Mouse (Mus musculus): Measurements from ENCODE around the gene Hoxc10.

Hoxc10 gene

DNA sequence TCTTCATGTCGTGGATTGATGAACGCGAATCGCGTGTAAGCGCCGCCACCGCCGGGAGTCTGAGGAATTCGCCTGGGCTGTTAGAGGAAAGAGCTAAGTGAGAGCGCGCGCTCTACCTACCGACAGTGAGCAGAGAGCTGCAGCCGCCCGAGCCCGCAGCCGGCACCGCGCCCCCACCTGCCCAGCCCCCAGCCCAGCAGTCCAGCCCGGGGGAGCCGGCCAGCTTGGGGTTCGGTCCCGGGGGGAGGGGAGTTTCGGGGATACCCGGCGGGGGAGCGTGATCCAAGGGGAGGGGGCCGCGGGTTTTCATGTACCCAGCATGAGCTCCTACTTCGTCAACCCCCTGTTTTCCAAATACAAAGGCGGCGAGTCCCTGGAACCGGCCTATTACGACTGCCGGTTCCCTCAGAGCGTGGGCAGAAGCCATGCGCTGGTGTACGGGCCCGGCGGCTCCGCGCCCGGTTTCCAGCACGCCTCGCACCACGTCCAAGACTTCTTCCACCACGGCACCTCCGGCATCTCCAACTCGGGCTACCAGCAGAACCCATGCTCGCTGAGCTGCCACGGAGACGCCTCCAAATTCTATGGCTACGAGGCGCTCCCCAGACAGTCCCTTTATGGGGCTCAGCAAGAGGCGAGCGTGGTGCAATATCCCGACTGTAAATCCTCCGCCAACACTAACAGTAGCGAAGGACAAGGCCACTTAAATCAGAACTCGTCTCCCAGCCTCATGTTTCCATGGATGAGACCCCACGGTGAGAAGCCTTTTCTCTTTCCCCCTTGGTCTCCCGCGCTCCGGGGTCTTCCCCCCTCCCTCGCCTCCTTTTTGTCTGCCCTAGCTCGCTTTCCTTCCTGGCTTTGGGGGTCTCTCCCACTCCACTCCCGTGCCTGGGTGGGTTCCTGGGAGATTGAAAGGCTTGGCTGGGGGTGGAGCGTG, 24.1 kb downstream of the Hoxc10 start, which contains the start of gene Hoxc8:
Hoxc8 (plus strand) TSS at position 147 of the 937 bp plus-strand sequence.
- DNase-seq (ENCODE audit: low spot score in 2 of 2) = no peak

DNA sequence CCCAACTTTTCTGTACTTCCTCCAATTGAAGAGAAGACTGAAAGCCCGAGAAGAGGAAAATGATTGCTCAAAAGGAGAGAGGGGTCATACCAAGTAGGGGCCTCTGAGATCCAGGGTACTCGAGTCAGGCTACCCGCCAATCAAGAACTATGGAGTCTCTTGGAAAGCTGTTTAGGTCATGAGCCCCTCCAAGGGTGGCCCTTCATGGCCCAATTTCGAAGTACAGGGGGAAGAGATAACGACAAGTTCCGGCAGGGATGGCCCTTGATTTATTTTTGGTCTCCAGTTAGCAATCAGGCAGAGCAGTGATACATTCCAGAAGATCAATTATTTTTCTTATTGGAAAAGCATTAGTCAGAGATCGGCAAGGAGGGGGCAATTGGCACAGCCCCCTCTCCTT, 25.2 kb downstream of the Hoxc10 start:
- no peak for DNase-seq (ENCODE audit: low spot score in 2 of 2)

DNA sequence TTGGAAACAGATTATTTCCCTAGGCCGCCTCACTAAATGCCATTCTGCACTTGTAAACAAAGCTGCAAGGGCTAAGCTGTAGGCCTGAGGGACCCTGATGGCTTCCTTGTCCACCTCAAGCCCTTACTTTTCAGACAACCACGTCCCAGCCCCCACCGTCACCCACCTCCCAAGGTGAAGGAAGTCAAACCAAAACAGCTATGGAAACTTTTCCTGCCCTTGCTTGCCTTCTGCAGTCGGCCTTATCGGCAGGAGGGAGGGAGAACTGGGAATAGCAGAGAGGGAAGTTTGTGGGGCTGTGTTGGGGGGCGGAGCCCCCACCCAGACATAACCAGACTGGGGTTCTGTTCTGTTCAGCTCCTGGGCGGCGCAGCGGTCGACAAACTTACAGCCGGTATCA, 25.6 kb downstream of the Hoxc10 start:
- DNase-seq (ENCODE audit: low spot score in 2 of 2) = no peak

DNA sequence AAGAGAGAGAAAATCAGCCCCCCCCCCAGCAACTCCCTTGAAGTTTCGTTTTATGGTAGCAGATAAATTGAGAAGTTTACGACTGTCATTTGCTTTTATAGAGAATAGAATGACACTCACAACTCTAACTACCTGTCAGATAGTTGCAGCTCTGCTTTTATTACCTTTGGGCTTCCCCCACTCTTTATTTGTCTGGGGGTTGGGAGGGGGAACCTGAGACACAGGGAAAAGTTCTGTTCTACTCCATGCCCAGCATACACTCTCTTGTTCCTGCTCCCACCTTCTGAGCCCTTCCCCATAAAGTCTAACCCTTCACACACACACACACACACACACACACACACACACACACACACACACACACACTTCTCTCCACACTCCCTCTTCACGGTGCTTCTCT, 26.3 kb downstream of the Hoxc10 start:
- DNase-seq (ENCODE audit: low spot score in 2 of 2) = no peak

DNA sequence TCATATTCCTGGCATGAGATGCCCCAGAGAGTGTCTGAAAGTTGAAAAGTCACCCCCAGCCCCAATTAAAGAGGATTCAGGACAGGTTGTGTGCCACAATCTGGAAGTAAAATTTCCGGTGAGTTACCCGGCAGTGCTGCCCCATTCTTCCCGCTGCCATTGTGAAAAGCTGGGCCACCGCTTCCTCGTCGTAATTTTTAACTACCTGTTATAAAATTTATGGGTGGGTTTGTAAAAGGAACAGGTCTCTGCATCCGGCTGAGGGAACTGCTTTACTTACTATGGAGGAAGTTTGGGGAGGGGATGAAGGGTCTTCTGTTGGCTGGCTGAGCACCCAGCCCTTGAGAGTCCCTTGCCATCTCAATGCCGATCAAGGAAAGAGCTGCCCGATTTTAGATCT, 30.0 kb downstream of the Hoxc10 start:
- DNase-seq (ENCODE audit: low spot score in 2 of 2) = no peak

DNA sequence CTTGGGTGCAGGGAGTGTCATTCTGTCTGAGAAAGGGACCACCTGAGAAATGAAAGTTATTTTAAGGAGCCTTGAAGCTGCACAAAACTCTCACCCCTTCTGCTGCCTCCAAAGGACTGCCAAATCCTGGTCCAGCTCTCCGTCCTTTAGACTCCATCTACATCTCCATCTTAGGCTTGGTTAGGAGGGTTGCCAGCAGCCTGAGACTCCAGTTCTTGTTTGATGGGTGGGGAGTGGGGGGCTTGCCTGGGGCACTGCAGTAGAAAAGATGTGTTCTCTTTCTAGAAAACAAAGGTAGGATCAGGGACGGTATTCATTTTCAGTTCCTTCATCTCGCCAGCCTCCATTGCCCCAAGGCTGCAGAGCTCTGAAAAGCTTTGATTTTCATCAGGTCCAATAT, 30.8 kb downstream of the Hoxc10 start:
- no peak for DNase-seq (ENCODE audit: low spot score in 2 of 2)

DNA sequence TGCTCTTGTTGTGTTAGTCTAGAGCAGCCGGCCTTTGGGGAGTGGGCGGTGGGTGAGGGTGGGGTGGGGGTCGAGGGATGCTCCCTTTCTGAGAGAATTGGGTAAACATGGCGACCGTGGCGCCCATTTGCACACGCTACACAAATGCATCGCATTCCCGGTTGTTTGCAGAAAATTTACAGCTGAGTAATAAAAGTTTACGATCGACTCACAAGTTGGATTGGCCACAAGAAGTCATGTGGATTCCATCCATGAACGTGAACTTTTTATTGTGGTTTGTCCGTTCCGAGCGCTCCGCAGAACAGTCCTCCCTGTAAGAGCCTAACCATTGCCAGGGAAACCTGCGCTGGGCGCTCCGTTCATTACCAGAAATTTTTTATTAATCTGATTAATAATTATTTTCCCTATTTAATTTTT, 31.4 kb downstream of the Hoxc10 start, which contains the start of gene Hoxc6:
Hoxc6 (plus strand) TSS at position 319 of the 417 bp plus-strand sequence.
- no peak for DNase-seq (ENCODE audit: low spot score in 2 of 2)

DNA sequence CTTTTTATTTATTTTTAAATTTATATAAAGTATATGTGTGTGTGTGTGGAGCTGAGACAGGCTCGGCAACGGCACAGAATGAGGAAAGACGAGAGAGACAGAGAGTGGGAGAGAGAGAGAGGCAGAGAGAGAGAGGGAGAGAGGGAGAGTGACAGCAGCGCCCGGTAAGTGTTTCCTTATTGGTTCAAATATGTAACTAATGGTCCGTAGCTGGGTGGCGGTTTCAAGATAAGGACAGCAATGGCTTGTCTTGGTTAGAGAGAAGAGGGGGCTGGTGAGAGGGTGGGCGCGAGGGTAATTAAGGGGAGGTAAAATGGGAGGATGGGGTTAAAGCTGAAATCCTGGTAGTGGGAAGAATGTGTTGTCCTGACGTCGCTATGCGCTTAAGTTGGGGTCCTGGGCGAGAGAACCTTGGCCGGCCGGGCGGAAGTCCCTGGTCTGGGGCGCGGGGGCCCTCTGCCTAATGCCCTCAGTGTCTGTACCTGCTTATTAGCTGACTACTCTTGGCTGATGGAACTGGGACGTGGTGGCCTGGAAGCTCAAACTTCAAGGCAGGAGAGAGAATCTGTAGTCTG, 32.1 kb downstream of the Hoxc10 start:
- DNase-seq (ENCODE audit: low spot score in 2 of 2) = no peak

DNA sequence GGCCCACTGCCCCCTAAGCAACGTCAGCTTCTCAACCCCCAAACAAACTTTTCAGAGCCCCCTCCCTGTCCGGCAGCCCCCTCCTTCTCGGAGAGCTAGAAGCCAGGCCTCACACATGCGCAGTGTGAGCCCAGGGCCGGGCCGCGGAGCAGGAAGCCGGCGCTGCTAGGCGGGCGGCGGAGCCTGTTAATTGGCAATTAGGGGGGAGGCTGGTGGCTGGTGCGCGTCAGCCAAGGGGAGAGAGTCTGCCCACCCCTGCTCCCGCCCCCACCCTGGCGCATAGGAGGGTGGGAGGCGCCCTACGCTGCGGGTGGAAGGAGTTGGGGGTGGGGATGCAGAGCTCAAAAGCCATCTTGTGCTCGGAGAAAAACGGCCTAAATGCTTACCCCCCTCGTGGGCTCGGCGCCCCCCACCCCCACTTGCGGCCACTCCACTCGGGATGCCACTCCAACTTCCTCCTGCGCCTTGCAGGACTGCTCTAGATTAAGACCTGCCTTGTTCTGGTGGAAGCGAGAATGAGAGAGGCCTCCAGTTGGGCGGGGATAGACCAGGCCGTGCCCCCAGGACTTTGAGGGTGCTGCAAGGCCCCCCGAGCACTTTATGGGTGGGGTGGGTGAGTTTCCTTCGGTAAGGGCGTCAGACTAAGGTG, 32.7 kb downstream of the Hoxc10 start:
- DNase-seq (ENCODE audit: low spot score in 2 of 2) = peak in 1 of 2 experiments; percentile 84

DNA sequence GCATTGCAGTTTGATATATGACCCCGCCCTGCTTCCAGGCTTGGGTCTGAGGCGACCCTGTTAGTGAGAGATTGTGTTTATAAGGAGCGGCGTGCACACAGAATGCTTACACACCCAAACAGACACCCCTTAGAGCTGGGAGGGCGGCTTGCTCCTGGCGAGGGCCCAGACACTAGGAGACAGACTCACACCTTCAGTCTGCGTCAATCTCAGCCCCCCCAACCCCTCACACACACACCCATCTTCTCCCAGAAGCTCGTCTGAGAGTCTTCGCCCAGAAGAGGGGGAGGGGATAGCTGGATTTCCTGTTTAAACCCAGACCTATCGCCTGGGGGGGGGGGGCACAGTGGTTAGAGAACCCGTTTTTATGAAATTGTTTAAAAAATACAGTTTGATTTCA, 33.4 kb downstream of the Hoxc10 start:
- no peak for DNase-seq (ENCODE audit: low spot score in 2 of 2)

DNA sequence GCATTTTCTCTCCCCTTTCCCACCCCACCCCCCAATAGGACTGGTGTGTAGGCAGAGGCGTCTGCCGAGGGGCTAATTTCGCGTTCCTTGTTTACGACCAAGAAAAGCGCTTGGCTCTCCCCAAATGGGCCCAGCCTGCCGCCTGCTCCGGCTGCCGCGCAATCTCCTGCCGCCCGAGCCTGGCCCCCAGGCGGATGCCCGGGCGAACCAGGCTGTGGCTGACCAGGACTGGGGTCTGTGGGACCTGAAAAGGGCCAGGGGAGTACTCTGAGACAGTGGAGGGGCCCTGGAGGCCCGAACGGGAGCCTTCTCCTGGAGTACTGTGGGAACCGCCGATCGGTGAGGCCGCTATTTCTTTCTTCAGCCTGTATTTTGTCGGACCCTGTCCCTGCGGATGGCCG, 33.9 kb downstream of the Hoxc10 start:
- DNase-seq (ENCODE audit: low spot score in 2 of 2) = no peak

DNA sequence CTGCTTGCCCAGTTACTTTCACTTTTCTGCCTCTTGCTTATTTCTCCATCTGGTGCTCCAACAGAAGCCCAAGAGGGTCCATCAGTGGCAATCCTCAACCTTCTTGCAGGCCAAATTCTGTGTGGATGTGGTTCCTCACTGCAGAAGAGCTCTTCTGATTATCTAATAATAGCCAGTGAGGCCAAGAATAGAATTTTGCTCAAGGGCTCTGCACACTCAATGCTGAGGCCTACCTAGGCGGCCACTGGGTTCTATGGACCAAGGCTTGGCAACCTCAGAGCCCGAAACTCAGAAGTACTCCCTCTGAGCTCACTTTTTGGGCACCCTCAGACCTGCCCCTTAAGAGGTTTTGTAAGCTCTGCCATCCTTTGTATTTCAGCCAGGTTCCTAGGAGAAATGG, 34.8 kb downstream of the Hoxc10 start:
- no peak for DNase-seq (ENCODE audit: low spot score in 2 of 2)

DNA sequence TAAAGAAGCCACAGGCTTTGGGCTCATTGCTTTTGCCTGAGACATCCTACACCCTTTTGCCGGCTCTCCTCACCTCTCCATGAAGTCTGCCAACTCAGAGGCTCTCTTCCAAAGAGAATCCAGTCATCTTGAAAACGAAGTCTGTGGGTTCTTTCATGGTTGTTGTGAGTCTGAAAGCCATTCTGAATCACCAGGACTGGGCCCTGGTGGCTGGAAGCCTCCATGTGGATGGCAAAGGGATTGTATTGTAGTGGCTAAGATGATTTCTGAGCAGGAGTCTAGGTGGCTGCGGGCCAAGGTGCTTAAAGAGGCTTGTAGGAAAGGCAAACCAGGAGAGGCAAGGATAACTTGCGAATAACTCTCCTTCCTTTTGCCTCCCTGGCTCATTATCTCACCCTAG, 35.6 kb downstream of the Hoxc10 start:
- DNase-seq (ENCODE audit: low spot score in 2 of 2) = no peak

DNA sequence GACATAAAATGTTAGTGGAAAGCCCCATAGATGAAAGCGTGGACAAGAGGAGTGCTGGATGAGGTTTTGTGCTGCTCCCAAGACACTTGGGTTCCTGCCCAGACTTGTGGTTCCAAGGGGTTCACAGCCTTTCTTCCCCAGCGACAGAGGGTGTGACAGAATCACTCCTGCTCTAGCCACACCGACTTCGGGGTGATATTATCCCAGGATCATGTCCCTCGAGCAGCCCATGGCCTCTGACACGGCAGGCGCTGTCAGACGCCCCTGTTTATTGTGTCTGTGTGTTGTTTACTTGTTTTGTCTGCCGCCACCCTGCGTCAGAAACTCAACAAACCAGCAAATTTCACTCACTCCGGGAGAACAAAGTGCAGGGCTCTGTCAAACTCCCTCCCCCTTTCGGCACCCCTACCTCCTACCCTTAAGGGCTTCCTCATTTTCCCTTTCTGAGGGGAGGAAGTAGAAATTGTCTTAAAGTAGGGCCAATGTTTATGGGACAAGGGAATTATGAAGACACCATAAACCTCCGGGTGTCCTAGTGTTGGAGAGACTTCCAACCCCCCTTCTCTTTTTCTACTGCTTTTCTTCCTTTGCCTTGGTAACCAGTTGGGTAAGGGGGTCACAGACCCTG, 36.3 kb downstream of the Hoxc10 start:
- DNase-seq (ENCODE audit: low spot score in 2 of 2) = no peak

DNA sequence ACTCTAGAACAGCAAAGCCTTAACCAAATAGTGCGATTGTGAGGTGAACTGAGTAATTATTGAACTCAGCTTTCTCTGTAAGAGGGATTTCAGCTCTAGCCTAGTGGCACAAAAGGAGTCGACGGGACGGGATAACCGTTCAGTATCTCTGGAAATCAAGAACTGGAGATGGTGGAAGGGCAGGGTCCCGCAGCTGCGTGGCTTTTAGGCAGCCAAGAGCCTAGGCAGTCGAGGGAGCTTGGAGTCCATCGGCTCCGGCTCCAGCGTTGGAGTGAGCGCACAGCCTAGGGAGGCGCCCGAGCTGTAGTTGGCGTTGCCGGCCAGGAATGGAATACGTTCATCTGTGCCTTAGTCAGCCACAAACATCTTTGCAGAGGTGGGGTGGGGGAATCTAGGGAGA, 38.7 kb downstream of the Hoxc10 start:
- DNase-seq (ENCODE audit: low spot score in 2 of 2) = no peak

DNA sequence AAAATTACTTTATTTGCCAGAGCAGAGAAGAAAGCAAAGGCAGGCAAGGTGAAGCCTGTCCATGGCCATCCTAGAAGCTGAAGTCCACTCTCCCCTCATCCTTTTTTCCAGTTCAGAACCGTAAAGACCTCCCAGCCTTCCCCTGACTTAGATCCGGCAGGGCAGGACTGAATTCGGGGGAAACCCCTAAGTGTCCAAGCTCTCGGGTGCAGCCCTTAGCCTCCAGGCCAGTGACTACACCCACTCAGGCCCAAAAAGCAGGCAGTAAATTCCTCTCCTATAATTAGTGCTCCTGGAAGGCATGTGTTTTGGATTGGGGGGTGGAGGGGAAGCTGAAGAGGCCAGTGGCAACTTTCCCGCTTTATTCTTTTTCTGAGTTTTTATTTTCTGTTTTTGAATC, 39.2 kb downstream of the Hoxc10 start:
- DNase-seq (ENCODE audit: low spot score in 2 of 2) = no peak

DNA sequence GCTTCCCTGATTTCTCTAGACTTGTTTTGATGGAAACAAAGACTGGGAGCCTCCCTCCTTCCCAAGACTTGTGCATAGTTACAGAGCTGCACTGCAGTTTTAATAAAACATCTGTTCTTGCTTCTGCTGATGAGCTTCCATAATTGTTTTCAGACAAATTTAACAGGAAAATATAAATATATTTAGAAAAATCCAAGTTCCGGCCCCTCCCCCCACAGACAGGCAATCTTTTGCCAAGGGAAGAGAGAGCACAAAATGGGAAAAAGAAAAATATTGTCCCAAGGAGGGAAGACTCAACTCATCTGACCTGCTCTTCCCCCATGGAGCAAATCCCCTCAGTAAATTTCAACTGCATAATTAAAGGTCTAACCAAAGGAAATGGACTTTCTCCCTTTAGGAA, 39.7 kb downstream of the Hoxc10 start:
- DNase-seq (ENCODE audit: low spot score in 2 of 2) = no peak

DNA sequence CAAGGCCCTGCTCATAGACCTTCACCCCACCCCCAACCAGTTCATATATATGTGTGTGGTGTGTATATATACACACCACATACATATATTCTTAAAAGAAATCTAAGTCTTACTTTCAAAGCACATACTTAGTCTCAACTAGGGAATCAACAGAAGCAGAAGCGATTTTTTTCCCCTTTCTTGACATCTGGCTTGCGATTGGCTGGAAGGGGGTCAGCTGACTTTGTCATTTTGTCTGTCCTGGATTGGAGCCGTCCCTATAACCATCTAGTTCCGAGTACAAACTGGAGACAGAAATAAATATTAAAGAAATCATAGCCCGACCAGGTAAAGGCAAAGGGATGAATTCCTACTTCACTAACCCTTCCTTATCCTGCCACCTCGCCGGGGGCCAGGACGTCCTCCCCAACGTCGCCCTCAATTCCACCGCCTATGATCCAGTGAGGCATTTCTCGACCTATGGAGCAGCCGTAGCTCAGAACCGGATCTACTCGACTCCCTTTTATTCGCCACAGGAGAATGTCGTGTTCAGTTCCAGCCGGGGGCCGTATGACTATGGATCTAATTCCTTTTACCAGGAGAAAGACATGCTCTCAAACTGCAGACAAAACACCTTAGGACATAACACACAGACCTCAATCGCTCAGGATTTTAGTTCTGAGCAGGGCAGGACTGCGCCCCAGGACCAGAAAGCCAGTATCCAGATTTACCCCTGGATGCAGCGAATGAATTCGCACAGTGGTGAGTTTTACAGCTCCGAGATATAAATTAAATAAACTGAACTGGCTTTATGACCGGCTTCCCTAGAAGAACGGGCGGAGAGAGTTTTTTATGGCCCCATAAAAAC, 42.9 kb downstream of the Hoxc10 start:
- no peak for DNase-seq (ENCODE audit: low spot score in 2 of 2)

DNA sequence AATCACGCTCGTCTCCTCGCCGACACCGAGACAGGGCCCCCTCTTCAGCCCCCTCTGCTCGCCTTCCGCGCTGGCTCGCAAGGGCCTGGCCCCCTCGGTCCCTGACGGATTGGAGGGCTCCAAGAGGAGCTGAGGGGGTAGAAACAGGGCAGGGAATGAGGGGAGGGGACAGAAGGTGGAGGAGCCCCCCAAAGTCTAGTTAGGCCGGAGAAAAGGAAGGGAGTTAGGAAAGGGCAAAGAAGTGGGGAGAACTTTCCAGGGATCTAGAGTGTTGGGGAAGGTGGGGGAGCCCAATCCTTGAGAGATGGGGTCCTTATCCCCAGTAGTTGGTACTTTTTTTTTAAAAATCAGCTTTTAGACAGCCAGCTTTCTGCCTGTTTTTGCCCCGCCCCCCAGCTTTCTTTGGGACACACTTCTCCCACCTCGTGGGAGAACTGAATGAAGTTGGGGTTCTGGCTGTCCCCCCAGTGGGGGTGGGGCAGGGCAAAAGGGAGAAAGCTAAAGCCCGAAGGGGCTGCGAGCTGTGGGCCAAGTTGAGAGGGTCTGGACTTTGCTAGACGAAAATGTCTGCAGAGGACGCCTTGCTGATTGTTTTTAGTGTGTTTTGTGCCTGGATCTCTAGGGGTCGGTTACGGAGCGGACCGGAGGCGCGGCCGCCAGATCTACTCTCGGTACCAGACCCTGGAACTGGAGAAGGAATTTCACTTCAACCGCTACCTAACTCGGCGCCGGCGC, 43.7 kb downstream of the Hoxc10 start:
- no peak for DNase-seq (ENCODE audit: low spot score in 2 of 2)

DNA sequence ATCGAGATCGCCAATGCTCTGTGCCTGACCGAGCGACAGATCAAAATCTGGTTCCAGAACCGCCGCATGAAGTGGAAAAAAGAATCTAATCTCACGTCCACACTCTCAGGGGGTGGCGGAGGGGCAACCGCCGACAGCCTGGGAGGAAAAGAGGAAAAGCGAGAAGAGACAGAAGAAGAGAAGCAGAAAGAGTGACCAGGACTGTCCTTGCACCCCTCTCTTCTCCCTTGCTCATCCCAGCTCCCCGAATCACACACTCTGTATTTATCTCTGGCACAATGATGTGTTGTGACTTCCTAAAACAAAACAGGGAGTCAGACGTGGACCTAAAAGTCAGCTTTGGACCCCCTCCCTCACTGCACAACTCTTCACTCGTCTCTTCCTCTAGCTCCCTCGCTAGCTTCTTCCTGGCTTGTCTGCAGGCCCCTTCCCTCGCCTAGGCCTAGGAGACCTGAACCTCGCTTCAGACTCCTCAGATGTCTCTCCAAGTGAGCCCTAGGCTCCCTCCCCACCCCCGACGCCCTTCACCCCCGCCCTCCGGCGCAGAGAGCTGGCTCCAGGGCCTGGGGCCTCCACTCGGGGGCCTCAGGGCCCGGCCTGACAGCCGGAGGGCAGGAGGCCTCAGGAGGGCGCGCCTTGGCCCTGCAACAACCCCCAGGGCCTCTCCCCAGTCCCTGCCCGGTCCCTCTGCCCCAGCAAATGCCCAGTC, 44.4 kb downstream of the Hoxc10 start:
- DNase-seq (ENCODE audit: low spot score in 2 of 2) = no peak
